ENCODE assay signal across 18 mouse cellular contexts in the genomic region with DNA sequence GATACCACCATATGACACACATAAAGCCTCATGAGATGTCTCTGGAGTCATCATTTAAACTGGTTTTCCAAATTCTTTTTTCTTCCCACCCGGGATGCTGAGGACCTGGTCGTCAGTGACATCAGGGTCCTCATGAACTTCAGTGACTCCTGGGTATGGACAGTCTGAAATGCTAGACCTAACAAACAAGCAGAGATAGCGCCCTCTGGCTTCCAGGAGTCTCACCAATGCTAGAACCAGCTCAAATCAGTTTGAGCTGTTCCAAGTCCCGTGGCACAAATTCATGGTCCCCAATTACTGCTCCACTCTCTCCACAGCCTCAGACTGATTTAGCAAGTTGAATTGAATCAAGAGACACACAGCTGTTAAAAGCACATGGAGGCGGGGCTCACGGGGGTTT. TPM values are rescaled to one million over a fixed set of nuclear protein-coding genes. Genes with fewer than 3 reads are reported as not detected.
DNase-seq lines count a peak whose midpoint lies in the region; ATAC-seq lines count a peak whose summit lies in the region.
"Had no signal": no experiment of that assay in that cellular context is flagged by ENCODE, and none has a peak within 500 bp of the region (broad histone marks: within the 10 kb centered on the region; RNA-seq: fewer than 3 reads in every experiment).

No protein-coding gene starts in this region.

- H3K4me2 ChIP-seq in kidney, embryonic 15.5 days: no peak overlapping the region
- H3K4me2 ChIP-seq: embryonic facial prominence, embryonic 12.5 days; liver, embryonic 13.5 days; midbrain, embryonic 13.5 days had no signal

- H3K4me1 ChIP-seq in kidney, embryonic 15.5 days: no peaks in the 10 kb centered on the region
- H3K4me1 ChIP-seq: embryonic facial prominence, embryonic 12.5 days; liver, embryonic 13.5 days had no signal

- no peak for ATAC-seq in kidney, embryonic 15.5 days (replicated peaks; ENCODE audit: low FRiP score)
- ATAC-seq: midbrain, embryonic 13.5 days had no signal

- no peak overlapping the region for H3K4me3 ChIP-seq in kidney, embryonic 15.5 days (replicated peaks)
- H3K4me3 ChIP-seq: embryonic facial prominence, embryonic 12.5 days; liver, embryonic 13.5 days; midbrain, embryonic 13.5 days had no signal

- peak; percentile 22 to 31 for DNase-seq in cerebellum, postnatal 10 days
- DNase-seq in cerebellum, adult 8-10 months: no peak
- DNase-seq in kidney, postnatal 4 days: peak; percentile 15 to 21
- DNase-seq in retina, postnatal 1 day: peak; percentile 22
- no peak for DNase-seq in retina, embryonic 14.5 days (ENCODE audit: low spot score)
- DNase-seq in spleen, postnatal 4 days (ENCODE audit: low spot score in 2 of 2): no peak
- no peak for DNase-seq in yolk sac, embryonic 10.5 days (ENCODE audit: low spot score)
- DNase-seq: adrenal gland, postnatal 25 days; gastrocnemius, postnatal 14 days; heart, postnatal 36 days; left cerebral cortex, postnatal 4 days; liver, embryonic 13.5 days; right cerebral cortex, postnatal 25 days; thymus, adult 18-20 months had no signal

- H3K27me3 ChIP-seq in kidney, embryonic 15.5 days: no peaks in the 10 kb centered on the region
- H3K27me3 ChIP-seq: embryonic facial prominence, embryonic 12.5 days; liver, embryonic 13.5 days; midbrain, embryonic 13.5 days had no signal

- H3K9me3 ChIP-seq in kidney, embryonic 15.5 days (replicated peaks): no peaks in the 10 kb centered on the region
- H3K9me3 ChIP-seq: embryonic facial prominence, embryonic 12.5 days; liver, embryonic 13.5 days; midbrain, embryonic 13.5 days had no signal

- H3K27ac ChIP-seq in kidney, embryonic 15.5 days: no peak overlapping the region
- H3K27ac ChIP-seq: embryonic facial prominence, embryonic 12.5 days; liver, embryonic 13.5 days; midbrain, embryonic 13.5 days had no signal

- H3K36me3 ChIP-seq in kidney, embryonic 15.5 days: no peaks in the 10 kb centered on the region
- H3K36me3 ChIP-seq: embryonic facial prominence, embryonic 12.5 days; G1E; liver, embryonic 13.5 days; midbrain, embryonic 13.5 days had no signal

- H3K9ac ChIP-seq in kidney, embryonic 15.5 days: no peak overlapping the region
- H3K9ac ChIP-seq: embryonic facial prominence, embryonic 12.5 days; liver, embryonic 13.5 days; midbrain, embryonic 13.5 days had no signal

- 66% methylated on average over 6 of the region's 6 CpGs for WGBS in kidney, embryonic 15.5 days

RNA-seq across cellular contexts. Expression of a gene that starts 16.2 kb away (rescaled TPM):
- 0.17 and 0.30 TPM in 2 replicates for polyA plus RNA-seq in kidney, embryonic 15.5 days (2015; fragmentation: Nextera tagmentation; extraction: Ambion mirVana)
- polyA plus RNA-seq: G1E; liver, embryonic 13.5 days had no signal

Comparison
In these comparisons a context has a peak if more than half of its experiments do, and no peak if none do; other contexts are left out.
1. DNase-seq: peak in cerebellum, postnatal 10 days (2 of 2), kidney, postnatal 4 days (2 of 2) and retina, postnatal 1 day (single experiment); none in cerebellum, adult 8-10 months (single experiment), retina, embryonic 14.5 days (single experiment), spleen, postnatal 4 days (0 of 2) and yolk sac, embryonic 10.5 days (single experiment).